Mouse (Mus musculus): Measurements from ENCODE around the gene Vps51. TPM values are rescaled to one million over a fixed set of nuclear protein-coding genes. Genes with fewer than 3 reads are reported as not detected.
"Not testable (repeated sequence)": the region's sequence is repeated elsewhere in the genome, so short reads cannot be mapped to it uniquely, and the experiment has no call there.

Vps51 gene
- polyA plus RNA-seq, 1 experiment: 4.9 TPM

DNA sequence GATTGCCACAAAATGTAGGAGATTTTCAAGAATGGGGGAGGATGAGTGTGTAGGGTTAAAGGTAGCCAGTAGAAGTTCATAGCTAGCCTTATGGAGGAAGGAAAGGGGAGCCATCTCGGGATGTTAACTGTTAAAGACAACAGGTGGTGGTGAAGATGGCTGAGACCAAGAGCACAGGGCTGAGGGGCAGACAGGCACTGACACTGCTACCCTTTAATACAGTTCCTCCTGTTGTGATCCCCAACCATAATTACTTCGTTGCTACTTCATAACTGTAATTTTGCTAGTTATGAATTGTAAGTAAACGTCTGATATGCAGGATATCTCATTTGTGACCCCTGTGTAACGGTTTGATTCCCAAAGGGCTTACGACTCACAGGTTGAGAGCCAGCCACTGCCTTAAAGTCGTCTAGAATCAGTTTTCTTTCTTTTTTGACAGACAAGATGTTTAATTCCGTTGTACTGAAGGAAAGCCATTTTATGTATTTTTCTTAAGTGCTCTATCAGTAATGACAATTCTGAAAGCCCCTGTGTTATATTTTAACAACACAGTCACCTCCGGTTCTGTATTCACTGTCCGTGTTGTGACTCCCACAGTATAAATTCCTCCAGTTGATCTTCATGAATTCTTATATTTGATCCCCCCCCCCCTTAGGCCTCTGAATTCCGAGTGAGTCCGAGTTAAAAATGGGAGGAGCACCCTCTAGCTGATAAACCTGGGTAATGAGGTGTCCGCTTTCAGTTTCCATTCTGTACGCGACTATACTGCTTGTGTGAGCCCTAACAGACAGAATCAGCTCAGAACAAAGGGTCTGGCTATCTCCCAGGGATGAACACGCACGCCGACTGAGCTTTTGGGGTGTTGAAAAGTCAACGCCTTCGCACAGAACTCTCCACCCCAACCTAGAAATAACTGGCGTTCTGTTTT, 31.4 kb downstream of the Vps51 start:
- no peaks in the 10 kb centered on the region for H3K9me3 ChIP-seq (ENCODE audit: control insufficient read depth, low read length)
- H3K4me1 ChIP-seq (ENCODE audit: control insufficient read depth): peaks cover 45% of the 10 kb centered on the region
- H3K27me3 ChIP-seq (ENCODE audit: control insufficient read depth): no peaks in the 10 kb centered on the region
- no peak for TF ChIP-seq TAL1 (IDR thresholded peaks at IDR 0.05; ENCODE audit: low read length)
- H3K4me3 ChIP-seq (replicated peaks): peak overlapping the region; percentile 95
- H3K36me3 ChIP-seq (ENCODE audit: control insufficient read depth): peaks cover 40% of the 10 kb centered on the region

DNA sequence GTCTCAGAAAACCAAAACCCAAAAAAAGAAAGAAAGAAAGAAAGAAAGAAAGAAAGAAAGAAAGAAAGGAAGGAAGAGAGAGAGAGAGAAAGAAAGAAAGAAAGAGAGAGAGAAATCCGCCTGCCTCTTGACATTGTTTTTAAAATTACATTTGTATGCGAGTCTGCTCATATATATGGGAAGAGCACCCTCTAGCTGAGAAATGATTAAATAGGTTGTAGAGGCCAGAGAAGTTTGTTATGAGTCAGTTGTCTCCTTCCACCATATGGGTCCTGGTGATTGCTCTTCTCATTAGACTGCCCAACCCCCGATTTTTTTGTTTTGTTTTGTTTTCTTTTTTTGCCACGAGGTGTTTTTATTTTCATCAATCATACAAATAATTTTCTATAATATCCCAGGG, 32.9 kb downstream of the Vps51 start:
- not testable (repeated sequence) for H3K4me3 ChIP-seq (replicated peaks); H3K9me3 ChIP-seq (ENCODE audit: control insufficient read depth, low read length); H3K27me3 ChIP-seq (ENCODE audit: control insufficient read depth)
- Histone ChIP-seq H3K4me1 (ENCODE audit: control insufficient read depth) (peaks cover 34% of the 10 kb centered on the region), H3K36me3 (ENCODE audit: control insufficient read depth) (peaks cover 25% of the 10 kb centered on the region)

DNA sequence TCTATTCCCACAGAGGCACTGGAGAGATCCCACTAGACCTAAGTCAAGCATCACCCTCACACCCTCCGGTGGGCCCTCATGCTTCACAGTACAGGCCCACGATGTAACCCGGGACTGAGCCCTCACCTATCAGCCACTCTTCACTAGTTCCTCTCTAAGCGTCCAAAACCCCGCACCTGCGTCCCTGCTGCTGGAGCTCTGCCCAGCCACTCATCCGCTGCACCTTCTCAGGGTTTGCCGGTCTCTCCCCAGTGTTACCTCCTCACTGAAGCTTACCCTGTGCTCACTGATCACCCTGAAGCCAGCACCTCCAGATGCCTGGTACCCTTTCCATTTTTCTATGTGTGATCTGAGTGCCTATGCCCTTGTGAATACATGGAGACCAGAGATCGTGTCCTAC, 34.7 kb downstream of the Vps51 start:
- TF ChIP-seq GATA1 (IDR thresholded peaks at IDR 0.05; ENCODE audit: low read length) (no peak), TAL1 (IDR thresholded peaks at IDR 0.05; ENCODE audit: low read length) (no peak)
- Histone ChIP-seq H3K4me3 (replicated peaks) (no peak overlapping the region), H3K27me3 (ENCODE audit: control insufficient read depth) (no peaks in the 10 kb centered on the region), H3K9me3 (ENCODE audit: control insufficient read depth, low read length) (no peaks in the 10 kb centered on the region), H3K4me1 (ENCODE audit: control insufficient read depth) (peaks cover 16% of the 10 kb centered on the region), H3K36me3 (ENCODE audit: control insufficient read depth) (peaks cover 7% of the 10 kb centered on the region)

DNA sequence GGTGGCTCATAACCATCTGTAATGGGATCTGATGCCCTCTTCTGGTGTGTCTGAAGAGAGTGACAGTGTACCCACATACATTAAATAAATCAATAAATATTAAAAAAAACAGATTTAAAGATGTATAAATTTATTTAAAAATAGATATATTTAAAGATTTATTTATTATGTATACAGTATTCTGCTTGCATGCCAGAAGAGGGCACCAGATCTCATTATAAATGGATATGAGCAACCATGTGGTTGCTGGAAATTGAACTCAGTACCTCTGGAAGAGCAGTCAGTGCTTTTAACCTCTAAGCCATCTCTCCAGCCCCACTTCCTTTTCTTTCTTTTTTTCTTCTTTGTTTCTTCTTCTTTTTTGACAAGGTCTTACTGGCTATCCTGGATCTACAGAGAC, 37.0 kb downstream of the Vps51 start:
- peaks cover 2% of the 10 kb centered on the region for H3K36me3 ChIP-seq (ENCODE audit: control insufficient read depth)
- no peak overlapping the region for H3K4me3 ChIP-seq (replicated peaks)
- H3K4me1 ChIP-seq (ENCODE audit: control insufficient read depth): peaks cover 9% of the 10 kb centered on the region
- no peaks in the 10 kb centered on the region for H3K27me3 ChIP-seq (ENCODE audit: control insufficient read depth)
- no peaks in the 10 kb centered on the region for H3K9me3 ChIP-seq (ENCODE audit: control insufficient read depth, low read length)
- TF ChIP-seq TAL1 (IDR thresholded peaks at IDR 0.05; ENCODE audit: low read length): no peak
- no peak for TF ChIP-seq GATA1 (IDR thresholded peaks at IDR 0.05; ENCODE audit: low read length)

DNA sequence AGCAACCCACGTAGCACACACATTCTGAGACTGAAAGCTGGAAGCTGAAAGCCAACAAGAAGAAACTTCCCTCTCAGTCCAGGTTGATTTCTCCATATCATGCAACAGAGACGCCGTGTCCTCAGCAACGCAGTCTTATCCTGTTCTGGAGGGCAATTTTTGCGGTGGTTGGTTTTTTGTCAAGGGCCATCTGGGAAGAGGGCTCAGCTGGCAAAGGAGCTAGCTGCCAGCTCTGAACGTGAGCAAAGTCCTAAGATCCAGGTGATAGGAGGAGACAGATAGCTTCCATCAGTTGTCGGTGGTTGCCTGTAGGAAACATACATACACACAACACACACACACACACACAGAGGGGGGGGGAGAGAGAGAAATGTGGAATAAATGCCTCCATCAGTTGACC, 38.7 kb downstream of the Vps51 start:
- H3K27me3 ChIP-seq (ENCODE audit: control insufficient read depth): no peaks in the 10 kb centered on the region
- TF ChIP-seq TAL1 (IDR thresholded peaks at IDR 0.05; ENCODE audit: low read length): no peak
- TF ChIP-seq GATA1 (IDR thresholded peaks at IDR 0.05; ENCODE audit: low read length): no peak
- H3K36me3 ChIP-seq (ENCODE audit: control insufficient read depth): no peaks in the 10 kb centered on the region; the same call in 1 of the 2 replicates
- H3K4me1 ChIP-seq (ENCODE audit: control insufficient read depth): peaks cover 4% of the 10 kb centered on the region
- H3K9me3 ChIP-seq (ENCODE audit: control insufficient read depth, low read length): no peaks in the 10 kb centered on the region
- H3K4me3 ChIP-seq (replicated peaks): no peak overlapping the region

DNA sequence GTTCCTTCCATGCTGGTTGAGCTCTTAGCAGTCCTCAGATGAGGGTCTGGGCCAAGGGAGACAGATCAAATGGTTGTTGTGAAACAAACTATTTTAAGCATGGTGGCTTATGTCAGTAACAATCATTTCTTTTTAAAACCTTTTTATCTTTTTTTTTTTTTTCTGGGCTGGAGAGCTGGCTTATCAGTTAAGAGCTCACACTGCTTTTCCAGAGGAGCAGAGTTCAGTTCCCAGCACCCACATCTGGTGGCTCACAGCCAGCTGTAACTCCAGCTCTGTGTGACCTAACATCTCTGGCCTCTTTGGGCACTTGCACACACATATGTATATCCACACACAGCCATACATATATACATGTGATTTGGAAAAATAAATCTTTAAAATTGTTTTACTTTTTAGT, 39.3 kb downstream of the Vps51 start:
- H3K4me3 ChIP-seq (replicated peaks): no peak overlapping the region
- H3K27me3 ChIP-seq (ENCODE audit: control insufficient read depth): no peaks in the 10 kb centered on the region
- no peaks in the 10 kb centered on the region; the same call in 1 of the 2 replicates for H3K36me3 ChIP-seq (ENCODE audit: control insufficient read depth)
- H3K4me1 ChIP-seq (ENCODE audit: control insufficient read depth): peaks cover 4% of the 10 kb centered on the region
- no peaks in the 10 kb centered on the region for H3K9me3 ChIP-seq (ENCODE audit: control insufficient read depth, low read length)
- TF ChIP-seq GATA1 (IDR thresholded peaks at IDR 0.05; ENCODE audit: low read length) (no peak), TAL1 (IDR thresholded peaks at IDR 0.05; ENCODE audit: low read length) (no peak)

DNA sequence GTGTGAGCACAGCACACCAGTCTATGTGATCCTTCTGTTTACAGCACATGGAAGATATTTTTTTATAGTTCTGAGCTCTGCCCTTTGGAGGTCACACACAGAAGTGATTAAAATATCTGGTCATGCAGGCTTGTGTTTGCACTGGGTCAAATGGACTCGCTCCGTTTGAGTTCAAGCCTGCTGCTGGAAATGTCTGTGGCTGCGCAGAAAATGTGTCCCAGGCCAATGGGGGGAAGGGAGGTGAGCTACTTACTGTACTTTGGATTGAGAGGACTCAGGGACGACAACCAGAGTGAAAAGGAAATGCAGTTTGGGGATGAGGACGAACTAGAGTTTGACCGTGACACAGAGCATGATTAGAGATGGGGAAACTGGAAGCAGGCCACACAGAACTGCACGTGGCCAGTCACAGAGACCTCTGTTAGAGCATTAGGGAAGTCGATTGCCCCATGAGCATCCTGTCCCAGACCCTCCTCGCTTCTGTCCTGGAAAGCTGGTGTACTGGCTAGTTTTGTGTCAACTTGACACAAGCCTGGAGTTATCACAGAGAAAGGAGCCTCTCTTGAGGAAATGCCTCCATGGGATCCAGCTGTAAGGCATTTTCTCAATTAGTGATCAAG, 41.0 kb downstream of the Vps51 start:
- Histone ChIP-seq H3K4me1 (ENCODE audit: control insufficient read depth) (peaks cover 1% of the 10 kb centered on the region; the same call in 1 of the 2 replicates), H3K9me3 (ENCODE audit: control insufficient read depth, low read length) (no peaks in the 10 kb centered on the region), H3K27me3 (ENCODE audit: control insufficient read depth) (no peaks in the 10 kb centered on the region), H3K4me3 (replicated peaks) (no peak overlapping the region), H3K36me3 (ENCODE audit: control insufficient read depth) (no peaks in the 10 kb centered on the region)
- TF ChIP-seq TAL1 (IDR thresholded peaks at IDR 0.05; ENCODE audit: low read length) (no peak), GATA1 (IDR thresholded peaks at IDR 0.05; ENCODE audit: low read length) (no peak)

DNA sequence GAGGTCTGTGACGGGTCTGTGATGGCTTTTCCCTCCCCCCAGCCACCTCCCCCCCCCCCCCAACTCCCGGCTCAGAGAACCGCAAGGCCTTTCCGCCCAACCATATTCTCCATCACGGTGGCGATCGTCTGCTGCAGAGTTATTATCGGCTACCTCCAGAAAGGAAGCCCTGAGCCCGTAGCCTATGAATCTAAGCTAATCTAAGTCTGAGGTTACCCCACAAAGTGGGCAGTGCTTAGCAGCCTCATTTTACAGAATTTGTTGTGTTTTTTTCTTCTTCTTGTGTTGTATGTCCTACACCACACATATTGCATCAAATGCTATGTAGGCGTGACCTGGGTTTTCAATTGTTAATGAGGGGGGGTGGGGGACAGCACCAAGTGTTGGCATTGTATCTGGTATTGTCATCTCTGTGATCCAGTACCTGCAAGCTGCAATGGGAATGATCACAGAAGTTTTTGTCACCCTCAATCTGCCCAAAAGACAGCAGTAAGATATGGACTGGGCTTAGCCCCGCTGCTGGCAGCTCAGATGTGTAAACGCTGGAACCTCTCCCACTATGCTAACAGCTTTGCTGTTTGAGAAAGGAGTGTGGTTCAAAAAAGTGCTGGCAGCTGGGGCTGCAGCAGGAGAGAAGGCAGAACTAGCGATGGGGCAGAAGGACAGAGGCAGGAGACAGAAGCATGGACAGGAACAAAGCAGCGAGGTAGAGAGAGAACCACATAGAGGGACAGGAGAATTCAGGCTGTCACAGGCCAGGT, 46.3 kb downstream of the Vps51 start:
- Histone ChIP-seq H3K9me3 (ENCODE audit: control insufficient read depth, low read length) (no peaks in the 10 kb centered on the region), H3K4me1 (ENCODE audit: control insufficient read depth) (peaks cover 10% of the 10 kb centered on the region), H3K36me3 (ENCODE audit: control insufficient read depth) (no peaks in the 10 kb centered on the region), H3K27me3 (ENCODE audit: control insufficient read depth) (no peaks in the 10 kb centered on the region; the same call in 1 of the 2 replicates), H3K4me3 (replicated peaks) (no peak overlapping the region)
- no peak for TF ChIP-seq TAL1 (IDR thresholded peaks at IDR 0.05; ENCODE audit: low read length)
- no peak for TF ChIP-seq GATA1 (IDR thresholded peaks at IDR 0.05; ENCODE audit: low read length)

DNA sequence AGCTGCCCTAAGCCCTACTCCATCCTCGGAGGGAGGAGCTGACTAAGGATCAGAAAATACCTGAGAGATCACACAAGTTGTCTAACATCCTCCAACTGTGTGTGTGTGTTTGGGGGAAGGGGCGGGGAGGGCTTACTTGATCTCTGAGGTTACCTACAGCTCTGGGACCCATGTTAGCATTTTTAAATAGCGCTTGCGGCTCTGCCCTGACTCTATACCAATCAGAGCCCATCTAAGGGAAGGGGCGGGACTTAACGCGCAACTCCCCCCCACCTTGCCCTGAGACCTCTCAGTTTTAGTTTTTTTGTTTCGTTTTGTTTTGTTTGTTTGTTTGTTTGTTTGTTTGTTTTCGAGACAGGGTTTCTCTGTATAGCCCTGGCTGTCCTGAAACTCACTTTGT, 47.6 kb downstream of the Vps51 start:
- Histone ChIP-seq H3K36me3 (ENCODE audit: control insufficient read depth) (no peaks in the 10 kb centered on the region), H3K4me3 (replicated peaks) (no peak overlapping the region), H3K27me3 (ENCODE audit: control insufficient read depth) (no peaks in the 10 kb centered on the region; the same call in 1 of the 2 replicates), H3K9me3 (ENCODE audit: control insufficient read depth, low read length) (no peaks in the 10 kb centered on the region), H3K4me1 (ENCODE audit: control insufficient read depth) (peaks cover 9% of the 10 kb centered on the region)
- TF ChIP-seq TAL1 (IDR thresholded peaks at IDR 0.05; ENCODE audit: low read length) (no peak), GATA1 (IDR thresholded peaks at IDR 0.05; ENCODE audit: low read length) (no peak)

Data from erythroblast, embryonic 14.5 days (primary cell).